Mouse (Mus musculus): Measurements from ENCODE around the gene Frmd7.

The Frmd7 gene

DNA sequence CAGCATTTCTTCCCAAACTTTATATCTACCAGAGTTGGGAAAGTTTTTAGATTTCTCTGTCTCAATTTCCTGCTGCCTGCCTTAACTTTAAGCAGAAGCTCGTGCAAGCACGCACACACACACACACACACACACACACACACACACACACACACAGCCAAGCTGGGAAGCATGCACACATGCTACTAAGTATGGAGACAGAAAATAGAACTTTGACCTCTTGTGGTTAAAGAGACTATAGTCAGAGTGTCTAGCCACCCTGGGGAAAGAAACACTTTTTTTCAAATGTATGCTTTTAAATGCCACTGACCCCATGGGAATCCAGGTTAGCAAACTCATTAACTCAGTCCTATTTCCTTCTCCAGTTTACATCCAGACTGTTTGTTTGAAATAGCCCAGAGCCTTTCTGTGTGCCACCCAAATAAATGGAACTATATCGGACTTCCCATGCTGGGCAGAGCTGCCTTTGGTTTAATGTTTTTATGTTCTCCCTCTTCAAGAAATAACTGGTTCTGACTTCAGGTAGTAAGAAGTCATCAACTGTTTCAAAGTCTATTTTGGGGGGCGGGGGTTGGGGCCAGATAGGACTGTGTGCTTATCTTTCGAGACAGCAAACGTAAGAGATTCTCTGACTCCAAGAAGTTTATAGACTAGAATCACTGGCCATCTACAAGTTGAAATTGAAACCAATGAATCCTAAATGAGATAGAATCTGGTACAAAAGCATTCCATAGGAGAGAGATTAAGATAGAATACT is 91.9 kb downstream of the Frmd7 start:
- DNase-seq = no peak
